Mouse (Mus musculus) liver, embryonic 11.5 days (tissue): ENCODE results near the gene Mmp24. TPM values are rescaled to one million over a fixed set of nuclear protein-coding genes. Genes with fewer than 3 reads are reported as not detected.
"Not testable (repeated sequence)": the region's sequence is repeated elsewhere in the genome, so short reads cannot be mapped to it uniquely, and the experiment has no call there.

Source experiments
- ATAC-seq: fragments of 200-750 bp; cut with Nextera tagmentation; replicated peaks from 2 replicates; pipeline ENCODE4 v1.8.0; 2017; ENCODE audit warnings: moderate number of reproducible peaks, mild to moderate bottlenecking, moderate TSS enrichment, moderate library complexity; ENCODE audit not compliant: low FRiP score
- DNase-seq: peaks from one replicate; pipeline ENCODE4 v3.0.0-alpha.2; 2017; ENCODE audit warnings: low spot score
- H3K27ac ChIP-seq: fragments of 300-500 bp; sonication (generic); 2 replicates; pipeline ENCODE4 v1.5.1; 2014; ENCODE audit warnings: mild to moderate bottlenecking, low read depth, low read length, control low read depth
- H3K27me3 ChIP-seq: fragments of 300-500 bp; sonication (generic); replicated peaks from 2 replicates; pipeline ENCODE4 v1.6.1; 2014; ENCODE audit warnings: low read length, mixed read lengths; ENCODE audit not compliant: control insufficient read depth, insufficient read depth
- H3K36me3 ChIP-seq: fragments of 300-500 bp; sonication (generic); 2 replicates; pipeline ENCODE4 v1.6.1; 2014; ENCODE audit warnings: mild to moderate bottlenecking, low read length, moderate library complexity, mixed read lengths; ENCODE audit not compliant: control insufficient read depth, insufficient read depth
- H3K4me1 ChIP-seq: fragments of 300-500 bp; sonication (generic); replicated peaks from 2 replicates; pipeline ENCODE4 v1.6.1; 2014; ENCODE audit warnings: low read length, mixed read lengths; ENCODE audit not compliant: control insufficient read depth, insufficient read depth
- H3K4me2 ChIP-seq: fragments of 300-500 bp; sonication (generic); 2 replicates; pipeline ENCODE4 v1.6.1; 2014; ENCODE audit warnings: mild to moderate bottlenecking, control low read depth, moderate library complexity
- H3K4me3 ChIP-seq: fragments of 300-500 bp; sonication (generic); 2 replicates; pipeline ENCODE4 v1.5.1; 2014; ENCODE audit warnings: low read depth, low read length, control low read depth
- H3K9ac ChIP-seq: fragments of 300-500 bp; sonication (generic); 2 replicates; pipeline ENCODE4 v1.6.1; 2014; ENCODE audit warnings: low read depth, low read length, control low read depth
- H3K9me3 ChIP-seq: fragments of 300-500 bp; sonication (generic); 2 replicates; pipeline ENCODE4 v1.6.1; 2016; ENCODE audit warnings: low read length, inconsistent platforms, mixed read lengths; ENCODE audit not compliant: control insufficient read depth
- WGBS: fragments of 180-500 bp; shearing (Covaris S2); extraction: QIAGEN DNeasy Blood & Tissue Kit; methylation state at CpG from one replicate; pipeline ENCODE4 v1.1.7; 2014; 5-methylcytosine and 5-hydroxymethylcytosine counted together
- polyA plus RNA-seq: library from polyadenylated mRNA; unstranded; fragments of >200 nt; fragmentation: Nextera tagmentation; extraction: Ambion mirVana; gene quantifications from 2 replicates; pipeline ENCODE4 v1.2.1, GENCODE M21; 2014

Gene Mmp24
- 0.04 TPM in 1 of 2 replicates, not detected in the other for polyA plus RNA-seq

GRCm38 (mm10) chr2:155774927-155775684 lies at the start of gene Mmp24:
Gene Mmp24, plus strand, starts transcription at chr2:155775342.
- no peak for DNase-seq
- WGBS: 3% methylated on average over 70 of the region's 100 CpGs
- Histone ChIP-seq H3K9me3 (no peaks in the 10 kb centered on the region), H3K9ac (no peak within 1 kb of the TSS), H3K4me3 (peak within 1 kb of the TSS; percentile 58), H3K27ac (no peak within 1 kb of the TSS), H3K4me2 (peak within 1 kb of the TSS; percentile 83), H3K36me3 (no peaks in the 10 kb centered on the region), H3K4me1 (peaks cover 5% of the 10 kb centered on the region), H3K27me3 (peaks cover 62% of the 10 kb centered on the region)
- ATAC-seq: no peak

- DNase-seq: no peak
- WGBS: 75% methylated on average over 7 of the region's 7 CpGs
- Histone ChIP-seq H3K36me3 (0 out of 2 replicates have a peak, but pooled peaks cover 2% of the 10 kb centered on the region), H3K9me3 (no peaks in the 10 kb centered on the region), H3K27ac (no peak overlapping the region), H3K4me3 (no peak overlapping the region), H3K4me2 (no peak overlapping the region), H3K27me3 (no peaks in the 10 kb centered on the region), H3K9ac (no peak overlapping the region), H3K4me1 (peaks cover 3% of the 10 kb centered on the region; the same call in 1 of the 2 replicates)
- ATAC-seq: no peak
Measured at GRCm38 (mm10) chr2:155726302-155726701, 48.8 kb upstream of the Mmp24 start.

- H3K27ac ChIP-seq: no peak overlapping the region
- H3K9ac ChIP-seq: no peak overlapping the region
- no peaks in the 10 kb centered on the region for H3K27me3 ChIP-seq
- no peak for ATAC-seq
- H3K4me1 ChIP-seq: peaks cover 3% of the 10 kb centered on the region; the same call in 1 of the 2 replicates
- H3K4me3 ChIP-seq: no peak overlapping the region
- 0 out of 2 replicates have a peak, but pooled peaks cover 2% of the 10 kb centered on the region for H3K36me3 ChIP-seq
- no peak for DNase-seq
- no peaks in the 10 kb centered on the region for H3K9me3 ChIP-seq
- 76% methylated on average over 7 of the region's 7 CpGs for WGBS
- no peak overlapping the region; the same call in 1 of the 2 replicates for H3K4me2 ChIP-seq
Measured at GRCm38 (mm10) chr2:155727764-155728395, 47.3 kb upstream of the Mmp24 start.

- Histone ChIP-seq H3K4me2 (peak overlapping the region; percentile 93), H3K27ac (no peak overlapping the region), H3K9me3 (no peaks in the 10 kb centered on the region), H3K36me3 (0 out of 2 replicates have a peak, but pooled peaks cover 2% of the 10 kb centered on the region), H3K27me3 (no peaks in the 10 kb centered on the region), H3K4me1 (peaks cover 3% of the 10 kb centered on the region; the same call in 1 of the 2 replicates), H3K4me3 (peak overlapping the region; percentile 84), H3K9ac (peak overlapping the region; percentile 77)
- no peak for DNase-seq
- WGBS: 3% methylated on average over 15 of the region's 15 CpGs
- ATAC-seq: no peak
Measured at GRCm38 (mm10) chr2:155728742-155729141, 46.4 kb upstream of the Mmp24 start.

GRCm38 (mm10) chr2:155729158-155729645 lies 45.9 kb upstream of the Mmp24 start, which contains the start of gene Edem2:
Gene Edem2, minus strand, starts transcription at chr2:155729475.
- ATAC-seq: peak; percentile 89
- peak within 1 kb of the TSS; percentile 84 for H3K4me3 ChIP-seq
- H3K27ac ChIP-seq: no peak within 1 kb of the TSS

DNA sequence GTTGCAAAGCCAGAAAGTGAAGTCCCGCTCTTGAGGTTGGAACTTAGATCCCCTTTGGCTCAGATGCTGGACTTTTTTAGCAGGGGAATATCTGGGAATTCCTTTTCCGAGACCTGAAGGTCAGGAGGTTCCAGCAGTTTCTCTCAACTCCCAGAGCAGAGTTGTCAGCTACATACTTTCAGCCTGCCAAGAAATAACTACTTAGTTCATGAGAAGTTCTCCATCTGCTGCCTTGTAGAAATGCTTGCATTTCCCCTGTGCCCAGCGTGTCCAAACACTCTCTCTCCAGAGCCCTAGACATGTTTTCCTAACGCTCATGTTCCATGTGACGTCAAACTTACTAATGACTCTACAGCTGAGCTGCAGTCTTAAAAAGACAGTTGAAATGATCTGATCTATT lies 40.1 kb upstream of the Mmp24 start:
- WGBS: 82% methylated on average over 5 of the region's 5 CpGs
- Histone ChIP-seq H3K27ac (no peak overlapping the region), H3K9ac (no peak overlapping the region), H3K4me2 (no peak overlapping the region), H3K27me3 (no peaks in the 10 kb centered on the region), H3K36me3 (no peaks in the 10 kb centered on the region), H3K4me1 (no peaks in the 10 kb centered on the region), H3K9me3 (no peaks in the 10 kb centered on the region), H3K4me3 (no peak overlapping the region)
- ATAC-seq (no peak), DNase-seq (no peak)

More at GRCm38 (mm10) chr2:155729158-155729645, 45.9 kb upstream of the Mmp24 start, which contains the start of gene Edem2:
- peak within 1 kb of the TSS; percentile 77 for H3K9ac ChIP-seq
- H3K27me3 ChIP-seq: no peaks in the 10 kb centered on the region
- H3K4me2 ChIP-seq: peak within 1 kb of the TSS; percentile 93
- peaks cover 3% of the 10 kb centered on the region; the same call in 1 of the 2 replicates for H3K4me1 ChIP-seq
- DNase-seq: peak; percentile 87
- H3K36me3 ChIP-seq: 0 out of 2 replicates have a peak, but pooled peaks cover 2% of the 10 kb centered on the region
- no peaks in the 10 kb centered on the region for H3K9me3 ChIP-seq
- under 1% methylated on average over 32 of the region's 33 CpGs for WGBS

- H3K27ac ChIP-seq, H3K9ac ChIP-seq, H3K4me3 ChIP-seq, H3K4me1 ChIP-seq, H3K36me3 ChIP-seq, H3K27me3 ChIP-seq, H3K4me2 ChIP-seq, ATAC-seq, DNase-seq, H3K9me3 ChIP-seq: not testable (repeated sequence)
- 81% methylated on average over 5 of the region's 5 CpGs for whole genome bisulfite sequencing
Measured at GRCm38 (mm10) chr2:155735766-155736165, 39.4 kb upstream of the Mmp24 start, which contains the start of gene Gm17581. Gene Gm17581, minus strand, starts transcription at chr2:155735866.

DNA sequence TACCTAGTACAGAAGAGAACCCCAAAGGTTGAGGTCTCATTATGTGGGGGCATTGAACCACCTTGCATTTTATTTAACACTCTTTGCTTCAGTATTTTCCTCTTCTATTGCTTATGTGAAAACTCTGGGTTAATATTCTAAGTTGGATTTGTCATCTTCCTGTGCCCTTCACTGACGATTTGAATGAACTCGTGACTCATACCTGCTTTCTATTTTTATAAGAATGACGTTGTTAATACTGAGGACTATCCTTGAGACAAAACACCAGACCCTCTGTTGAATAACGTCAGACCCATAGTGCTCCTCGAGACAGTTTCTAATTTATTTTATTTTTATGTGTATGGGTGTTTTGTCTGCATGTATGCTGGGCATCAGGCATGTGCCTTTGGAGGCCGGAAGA lies 38.2 kb upstream of the Mmp24 start:
- Histone ChIP-seq H3K4me2 (no peak overlapping the region), H3K9ac (no peak overlapping the region), H3K4me1 (no peaks in the 10 kb centered on the region), H3K4me3 (no peak overlapping the region), H3K9me3 (no peaks in the 10 kb centered on the region), H3K36me3 (no peaks in the 10 kb centered on the region), H3K27me3 (no peaks in the 10 kb centered on the region), H3K27ac (no peak overlapping the region)
- ATAC-seq (no peak), DNase-seq (no peak)
- WGBS: 71% methylated on average over 6 of the region's 6 CpGs
